Mouse (Mus musculus) central nervous system, embryonic 18 days (tissue): ENCODE measurements around the gene Evx1. TPM values are rescaled to one million over a fixed set of nuclear protein-coding genes. Genes with fewer than 3 reads are reported as not detected.

Experiments
- polyA plus RNA-seq: library from polyadenylated mRNA; depleted of rRNA; stranded (reverse); fragments of >200 nt; gene quantifications from 2 replicates; pipeline ENCODE4 v1.2.3, GENCODE M21; 2012; rRNA removed

Evx1 gene
- 0.51 and 0.69 TPM in 2 replicates for polyA plus RNA-seq

DNA sequence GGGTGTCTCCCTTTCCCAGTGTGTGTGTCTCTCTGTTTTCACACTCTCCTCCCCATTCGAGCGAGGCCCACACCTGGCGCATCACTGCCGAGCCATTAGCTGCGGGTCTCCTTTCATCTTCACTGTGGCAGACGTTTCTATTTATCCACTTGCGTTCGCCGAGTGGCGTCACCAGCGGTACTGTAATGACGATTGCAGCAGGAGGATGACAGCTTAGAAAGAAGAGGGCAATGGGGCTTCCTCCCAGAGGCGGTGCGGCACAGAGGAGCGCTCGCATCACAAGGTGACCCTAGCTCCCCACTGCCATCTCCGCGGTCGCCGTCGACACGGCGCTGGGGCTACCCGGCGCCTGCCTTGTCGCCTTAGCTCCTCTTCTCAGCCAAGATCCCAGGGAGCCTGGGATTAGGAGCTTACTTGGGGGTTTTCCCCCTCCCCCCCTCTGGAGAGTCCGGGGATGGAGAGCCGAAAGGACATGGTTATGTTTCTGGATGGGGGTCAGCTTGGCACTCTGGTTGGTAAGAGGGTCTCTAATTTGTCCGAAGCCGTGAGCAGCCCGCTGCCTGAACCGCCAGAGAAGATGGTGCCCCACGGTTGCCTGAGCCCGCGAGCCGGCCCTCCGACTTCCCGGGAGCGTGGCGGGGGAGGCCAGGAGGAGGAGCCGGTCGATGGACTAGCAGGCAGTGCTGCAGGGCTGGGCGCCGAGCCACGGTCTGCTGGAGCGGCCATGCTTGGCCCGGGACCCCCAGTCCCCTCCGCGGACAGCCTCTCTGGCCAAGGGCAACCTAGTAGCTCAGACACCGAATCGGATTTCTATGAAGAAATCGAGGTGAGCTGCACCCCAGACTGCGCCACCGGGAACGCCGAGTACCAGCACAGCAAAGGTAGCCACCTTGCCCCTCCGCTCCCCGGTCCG, at the start of gene Evx1:
Gene Evx1, plus strand, starts transcription at position 108 of the 913 bp plus-strand sequence.

Other genes starting within 250 kb of the Evx1 start
- 0.11 and 0.14 TPM in 2 replicates for gene Hoxa1, start 155.2 kb upstream of the Evx1 start, polyA plus RNA-seq
- gene Hoxa2, start 148.7 kb upstream of the Evx1 start, polyA plus RNA-seq = 0.32 and 2.1 TPM in 2 replicates
- 0.04 TPM in 1 of 2 replicates, not detected in the other for gene 5730596B20Rik, start 136.0 kb upstream of the Evx1 start, polyA plus RNA-seq
- gene Hoxa4, start 121.7 kb upstream of the Evx1 start, polyA plus RNA-seq = 0.44 TPM in 1 of 2 replicates, not detected in the other
- gene Hoxa5, start 108.9 kb upstream of the Evx1 start, polyA plus RNA-seq = 0.05 and 0.43 TPM in 2 replicates
- gene Hoxa6, start 104.8 kb upstream of the Evx1 start, polyA plus RNA-seq = not detected in 2 replicates
- gene Hoxa3, start 100.2 kb upstream of the Evx1 start, polyA plus RNA-seq = 0.10 and 0.80 TPM in 2 replicates
- gene Gm28308, start 100.2 kb upstream of the Evx1 start, polyA plus RNA-seq = not detected in 2 replicates
- not detected in 2 replicates for gene Hoxa7, start 91.6 kb upstream of the Evx1 start, polyA plus RNA-seq
- 0.08 TPM in 1 of 2 replicates, not detected in the other for gene Hoxa9, start 82.4 kb upstream of the Evx1 start, polyA plus RNA-seq
- gene Hoxa10, start 72.6 kb upstream of the Evx1 start, polyA plus RNA-seq = not detected in 2 replicates
- gene Hoxa11, start 67.7 kb upstream of the Evx1 start, polyA plus RNA-seq = not detected in 2 replicates
- not detected in 2 replicates for gene Hoxa13, start 52.6 kb upstream of the Evx1 start, polyA plus RNA-seq